In genomic region chr4:149632670-149633307, GRCm38 (mm10) we compare ENCODE assay signal across 18 mouse cellular contexts. TPM values are rescaled to one million over a fixed set of nuclear protein-coding genes. Genes with fewer than 3 reads are reported as not detected.
DNase-seq lines count a peak whose midpoint lies in the region; ATAC-seq and TF ChIP-seq lines count a peak whose summit lies in the region.
"Had no signal": no experiment of that assay in that cellular context is flagged by ENCODE, and none has a peak within 500 bp of the region (broad histone marks: within the 10 kb centered on the region; RNA-seq: fewer than 3 reads in every experiment).

No protein-coding gene starts in this region.

- H3K4me3 ChIP-seq in heart, embryonic 10.5 days = no peak overlapping the region
- H3K4me3 ChIP-seq in heart, adult 2 months = no peak overlapping the region
- no peak overlapping the region for H3K4me3 ChIP-seq in liver, embryonic 11.5 days (ENCODE audit: low read depth, low read length)
- H3K4me3 ChIP-seq in midbrain, embryonic 11.5 days (ENCODE audit: low read depth, low read length) = no peak overlapping the region
- H3K4me3 ChIP-seq in midbrain, embryonic 13.5 days (replicated peaks) = no peak overlapping the region
- H3K4me3 ChIP-seq: gastrocnemius, adult 2 months; limb, embryonic 10.5 days; midbrain, embryonic 15.5 days; neural tube, embryonic 12.5 days had no signal

- 0 out of 2 replicates have a peak overlapping the region, but pooled peaks have one; percentile 42 for H3K27ac ChIP-seq in heart, embryonic 10.5 days
- no peak overlapping the region for H3K27ac ChIP-seq in heart, adult 2 months
- H3K27ac ChIP-seq in liver, embryonic 11.5 days (ENCODE audit: low read depth, low read length) = no peak overlapping the region
- H3K27ac ChIP-seq in midbrain, embryonic 11.5 days (ENCODE audit: low read depth, low read length) = no peak overlapping the region
- H3K27ac ChIP-seq in midbrain, embryonic 13.5 days = no peak overlapping the region
- H3K27ac ChIP-seq: gastrocnemius, adult 2 months; hindbrain, embryonic 14.5 days; limb, embryonic 10.5 days; midbrain, embryonic 15.5 days; neural tube, embryonic 12.5 days had no signal

- no peaks in the 10 kb centered on the region for H3K9me3 ChIP-seq in heart, embryonic 10.5 days
- no peaks in the 10 kb centered on the region for H3K9me3 ChIP-seq in liver, embryonic 11.5 days (ENCODE audit: control insufficient read depth, low read length)
- no peaks in the 10 kb centered on the region for H3K9me3 ChIP-seq in midbrain, embryonic 11.5 days (ENCODE audit: control insufficient read depth, low read length)
- no peaks in the 10 kb centered on the region for H3K9me3 ChIP-seq in midbrain, embryonic 13.5 days
- H3K9me3 ChIP-seq: limb, embryonic 10.5 days; midbrain, embryonic 15.5 days; neural tube, embryonic 12.5 days had no signal

- ATAC-seq in liver, embryonic 11.5 days (replicated peaks; ENCODE audit: low FRiP score) = peak; percentile 78
- no peak for ATAC-seq in midbrain, embryonic 11.5 days (ENCODE audit: low FRiP score)
- no peak for ATAC-seq in midbrain, embryonic 13.5 days
- ATAC-seq: midbrain, embryonic 15.5 days; Patski had no signal

- DNase-seq in heart, embryonic 10.5 days (ENCODE audit: low spot score) = no peak
- DNase-seq in heart, adult 2 months = no peak
- DNase-seq in 3T3-L1 (ENCODE audit: low read depth, low spot score) = peak; percentile 87
- DNase-seq in adrenal gland, postnatal 10 days = peak; percentile 26
- no peak for DNase-seq in liver, embryonic 11.5 days (ENCODE audit: low spot score)
- DNase-seq in midbrain, embryonic 11.5 days (ENCODE audit: low spot score, missing footprints) = no peak
- DNase-seq in urinary bladder, postnatal 36 days (ENCODE audit: low spot score in 2 of 2) = no peak
- DNase-seq: cerebellum, adult 8-10 months; gastrocnemius, adult 2 months; kidney, adult 11 months; lung, postnatal 10 days; retina, postnatal 1 day had no signal

- 84% methylated on average over 9 of the region's 9 CpGs for whole genome bisulfite sequencing in heart, embryonic 10.5 days
- 90% methylated on average over 9 of the region's 9 CpGs for WGBS in heart, adult 2 months
- 85% methylated on average over 9 of the region's 9 CpGs for WGBS in liver, embryonic 11.5 days
- 88% methylated on average over 9 of the region's 9 CpGs for WGBS in midbrain, embryonic 11.5 days
- WGBS in midbrain, embryonic 13.5 days = 93% methylated on average over 9 of the region's 9 CpGs

- H3K4me1 ChIP-seq in heart, embryonic 10.5 days = no peaks in the 10 kb centered on the region
- peaks cover 4% of the 10 kb centered on the region for H3K4me1 ChIP-seq in heart, adult 2 months (ENCODE audit: control insufficient read depth, insufficient read depth, low read length)
- no peaks in the 10 kb centered on the region for H3K4me1 ChIP-seq in liver, embryonic 11.5 days (replicated peaks; ENCODE audit: control insufficient read depth, insufficient read depth, low read length)
- H3K4me1 ChIP-seq in midbrain, embryonic 11.5 days (ENCODE audit: control insufficient read depth, insufficient read depth, low read length) = no peaks in the 10 kb centered on the region
- no peaks in the 10 kb centered on the region for H3K4me1 ChIP-seq in midbrain, embryonic 13.5 days (replicated peaks)
- H3K4me1 ChIP-seq: limb, embryonic 10.5 days; midbrain, embryonic 15.5 days; neural tube, embryonic 12.5 days had no signal

- no peaks in the 10 kb centered on the region for H3K79me2 ChIP-seq in heart, adult 2 months (replicated peaks; ENCODE audit: control insufficient read depth, insufficient read depth, low read length)

- no peak overlapping the region for H3K9ac ChIP-seq in heart, adult 2 months (ENCODE audit: low read depth, low read length)
- H3K9ac ChIP-seq in liver, embryonic 11.5 days (ENCODE audit: low read depth, low read length) = no peak overlapping the region
- H3K9ac ChIP-seq in midbrain, embryonic 11.5 days (ENCODE audit: low read length) = no peak overlapping the region
- no peak overlapping the region for H3K9ac ChIP-seq in midbrain, embryonic 13.5 days (replicated peaks)
- H3K9ac ChIP-seq: hindbrain, embryonic 14.5 days; midbrain, embryonic 15.5 days; neural tube, embryonic 12.5 days had no signal

- H3K27me3 ChIP-seq in heart, embryonic 10.5 days (ENCODE audit: insufficient read depth, poor library complexity, severe bottlenecking) = no peaks in the 10 kb centered on the region
- H3K27me3 ChIP-seq in heart, adult 2 months (ENCODE audit: control insufficient read depth, insufficient read depth, low read length) = no peaks in the 10 kb centered on the region
- no peaks in the 10 kb centered on the region for H3K27me3 ChIP-seq in liver, embryonic 11.5 days (replicated peaks; ENCODE audit: control insufficient read depth, insufficient read depth, low read length)
- H3K27me3 ChIP-seq in midbrain, embryonic 11.5 days (ENCODE audit: control insufficient read depth, insufficient read depth, low read length) = no peaks in the 10 kb centered on the region
- no peaks in the 10 kb centered on the region for H3K27me3 ChIP-seq in midbrain, embryonic 13.5 days
- H3K27me3 ChIP-seq: midbrain, embryonic 15.5 days; neural tube, embryonic 12.5 days; Patski had no signal

- no peak for TF ChIP-seq EP300 in heart, adult 2 months (IDR thresholded peaks at IDR 0.05; ENCODE audit: insufficient read depth, low read depth, low read length)

- peaks cover 64% of the 10 kb centered on the region for H3K36me3 ChIP-seq in heart, embryonic 10.5 days
- no peaks in the 10 kb centered on the region for H3K36me3 ChIP-seq in heart, adult 2 months (ENCODE audit: control insufficient read depth, insufficient read depth, low read length)
- no peaks in the 10 kb centered on the region; the same call in 1 of the 2 replicates for H3K36me3 ChIP-seq in liver, embryonic 11.5 days (ENCODE audit: control insufficient read depth, insufficient read depth, low read length)
- H3K36me3 ChIP-seq in midbrain, embryonic 11.5 days (ENCODE audit: control insufficient read depth, insufficient read depth, low read length) = peaks cover 13% of the 10 kb centered on the region
- peaks cover 80% of the 10 kb centered on the region for H3K36me3 ChIP-seq in midbrain, embryonic 13.5 days

- TF ChIP-seq CTCF in heart, adult 2 months (IDR thresholded peaks at IDR 0.05) = no peak

- intact Hi-C loops in heart, adult 2 months (cut with DNase I) = no loop called here

- no peak overlapping the region for H3K4me2 ChIP-seq in liver, embryonic 11.5 days
- no peak overlapping the region for H3K4me2 ChIP-seq in midbrain, embryonic 11.5 days
- no peak overlapping the region for H3K4me2 ChIP-seq in midbrain, embryonic 13.5 days (replicated peaks)
- H3K4me2 ChIP-seq: hindbrain, embryonic 14.5 days; midbrain, embryonic 15.5 days; neural tube, embryonic 12.5 days had no signal

- no peak for TF ChIP-seq POLR2A in heart, adult 2 months (IDR thresholded peaks at IDR 0.05; ENCODE audit: insufficient read depth, low read depth, low read length)

RNA-seq across cellular contexts. Expression of gene Clstn1, which starts 46.5 kb away (rescaled TPM):
- 19.1 and 23.3 TPM in 2 replicates for polyA plus RNA-seq in heart, embryonic 10.5 days (2016; fragmentation: Nextera tagmentation; extraction: Ambion mirVana)
- 10 to 100 TPM; 86.7 to 88.3 TPM for total RNA-seq in heart, adult 2 months (2021)
- polyA plus RNA-seq in heart, adult 2 months (2012; rRNA removed) = 25.6 and 26.3 TPM in 2 replicates
- 10 to 100 TPM; 72.7 to 95.7 TPM for total RNA-seq in adrenal gland, postnatal 10 days (2021)
- polyA plus RNA-seq in liver, embryonic 11.5 days (2014; fragmentation: Nextera tagmentation; extraction: Ambion mirVana) = 7.8 and 7.9 TPM in 2 replicates
- polyA plus RNA-seq in midbrain, embryonic 11.5 days (2014; fragmentation: Nextera tagmentation; extraction: Ambion mirVana) = 34.3 and 41.8 TPM in 2 replicates
- polyA plus RNA-seq in midbrain, embryonic 13.5 days (2015; fragmentation: Nextera tagmentation; extraction: Ambion mirVana) = 41.9 and 61.9 TPM in 2 replicates

Comparison
In these comparisons a context has a peak if more than half of its experiments do, and no peak if none do; other contexts are left out.
1. DNase-seq: peak in 3T3-L1 (single experiment) and adrenal gland, postnatal 10 days (single experiment); none in heart, embryonic 10.5 days (single experiment), heart, adult 2 months (0 of 2), liver, embryonic 11.5 days (single experiment), midbrain, embryonic 11.5 days (single experiment) and urinary bladder, postnatal 36 days (0 of 2).